Mouse (Mus musculus): ENCODE data around the gene Trabd2b.

DNA sequence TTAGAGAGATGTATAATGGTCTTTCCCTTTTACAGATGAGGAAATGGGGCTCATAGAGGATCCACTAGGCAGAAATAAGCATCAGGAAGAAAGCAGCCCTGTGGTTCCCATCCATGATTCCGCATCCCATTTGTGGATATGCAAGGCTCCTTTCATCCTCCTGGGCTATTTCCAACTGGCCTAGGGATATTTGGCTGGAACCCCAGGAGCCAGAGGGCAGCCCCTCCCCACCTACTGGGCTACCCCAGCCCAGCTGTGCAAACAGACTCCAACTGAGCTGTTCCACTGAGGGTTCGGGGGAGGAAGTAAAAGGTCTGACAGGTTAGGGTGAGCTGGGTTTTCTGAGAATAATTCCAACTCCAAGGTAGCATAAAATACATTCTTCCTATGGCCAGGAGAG lies 39.5 kb upstream of the Trabd2b start:
- no peak for TF ChIP-seq CTCF (IDR thresholded peaks at IDR 0.05; ENCODE audit: extremely low read depth, insufficient read depth, low read length)
- no peak for TF ChIP-seq POLR2A (IDR thresholded peaks at IDR 0.05; ENCODE audit: extremely low read depth, insufficient read depth, low read length)

Measured in cortical plate, adult 2 months (tissue).